Mouse (Mus musculus) ES-Bruce4 (cell line): ENCODE data around the gene Brd4.

ENCODE experiments used
- EP300 ChIP-seq: IDR thresholded peaks from 2 replicates; pipeline ENCODE4 v1.6.1; 2011; ENCODE audit warnings: low read depth, low read length; ENCODE audit not compliant: insufficient read depth
- POLR2A ChIP-seq: IDR thresholded peaks from one replicate; pipeline ENCODE4 v1.8.1; 2011; ENCODE audit warnings: low read length; ENCODE audit not compliant: insufficient read depth

- TF ChIP-seq POLR2A (no peak), EP300 (0 out of 2 replicates have a peak, but pooled peaks have one; percentile 8)
Measured at GRCm38 (mm10) chr17:32164780-32165179, 119.7 kb downstream of the Brd4 start.
